Mouse (Mus musculus) midbrain, embryonic 13.5 days (tissue): Measurements from ENCODE around the gene March1. TPM values are rescaled to one million over a fixed set of nuclear protein-coding genes. Genes with fewer than 3 reads are reported as not detected.

Source experiments
- ATAC-seq: fragments of 200-750 bp; cut with Nextera tagmentation; 2 replicates; pipeline ENCODE4 v1.8.0; 2017; ENCODE audit warnings: mild to moderate bottlenecking, moderate TSS enrichment, moderate library complexity
- H3K27ac ChIP-seq: fragments of 300-500 bp; sonication (generic); 2 replicates; pipeline ENCODE4 v1.5.1; 2015; ENCODE audit warnings: inconsistent platforms, mild to moderate bottlenecking, moderate library complexity
- H3K27me3 ChIP-seq: fragments of 300-500 bp; sonication (generic); 2 replicates; pipeline ENCODE4 v1.6.1; 2015; ENCODE audit warnings: mild to moderate bottlenecking, inconsistent platforms
- H3K36me3 ChIP-seq: fragments of 300-500 bp; sonication (generic); 2 replicates; pipeline ENCODE4 v1.6.1; 2015; ENCODE audit warnings: mild to moderate bottlenecking, inconsistent platforms
- H3K4me1 ChIP-seq: fragments of 300-500 bp; sonication (generic); replicated peaks from 2 replicates; pipeline ENCODE4 v1.6.1; 2015; ENCODE audit warnings: inconsistent platforms
- H3K4me2 ChIP-seq: fragments of 300-500 bp; sonication (generic); replicated peaks from 2 replicates; pipeline ENCODE4 v1.6.1; 2015; ENCODE audit warnings: moderate library complexity, mild to moderate bottlenecking, inconsistent platforms
- H3K4me3 ChIP-seq: fragments of 300-500 bp; sonication (generic); replicated peaks from 2 replicates; pipeline ENCODE4 v1.5.1; 2015; ENCODE audit warnings: mild to moderate bottlenecking, inconsistent platforms
- H3K9ac ChIP-seq: fragments of 300-500 bp; sonication (generic); replicated peaks from 2 replicates; pipeline ENCODE4 v1.6.1; 2015; ENCODE audit warnings: mild to moderate bottlenecking, inconsistent platforms
- H3K9me3 ChIP-seq: fragments of 300-500 bp; sonication (generic); 2 replicates; pipeline ENCODE4 v1.6.1; 2016; ENCODE audit warnings: mild to moderate bottlenecking, inconsistent platforms
- WGBS: fragments of 180-500 bp; shearing (Covaris S2); methylation state at CpG from one replicate; pipeline ENCODE4 v1.1.7; 2015; 5-methylcytosine and 5-hydroxymethylcytosine counted together
- polyA plus RNA-seq: library from polyadenylated mRNA; unstranded; fragments of >200 nt; fragmentation: Nextera tagmentation; extraction: Ambion mirVana; gene quantifications from 2 replicates; pipeline ENCODE4 v1.2.1, GENCODE M21; 2015

March1 gene
- polyA plus RNA-seq, 1 experiment from 2014 or later = 29.7 TPM

DNA sequence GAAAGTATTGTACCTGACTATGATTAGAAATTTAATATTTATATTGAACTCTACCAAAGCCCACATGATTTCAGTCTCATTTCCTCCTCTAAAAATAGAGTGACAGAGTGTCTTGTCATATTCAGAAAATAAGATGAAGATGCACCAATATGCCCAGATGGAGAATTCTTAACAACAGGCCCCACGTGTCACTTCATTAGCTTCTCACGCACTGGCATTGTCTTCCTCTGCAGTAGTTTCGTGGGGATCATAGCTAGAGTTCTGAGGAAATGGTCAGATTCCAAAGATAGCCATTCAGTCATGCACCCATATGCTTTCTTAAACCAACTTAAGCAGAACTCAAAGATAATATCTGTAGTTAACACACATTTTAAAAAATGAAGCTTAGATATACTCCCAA is 582.5 kb downstream of the March1 start:
- 90% methylated on average over 3 of the region's 3 CpGs for WGBS
- Histone ChIP-seq H3K9me3 (no peaks in the 10 kb centered on the region), H3K27ac (no peak overlapping the region), H3K9ac (no peak overlapping the region), H3K4me2 (no peak overlapping the region), H3K27me3 (no peaks in the 10 kb centered on the region), H3K4me1 (no peaks in the 10 kb centered on the region), H3K36me3 (no peaks in the 10 kb centered on the region), H3K4me3 (no peak overlapping the region)
- ATAC-seq = no peak

DNA sequence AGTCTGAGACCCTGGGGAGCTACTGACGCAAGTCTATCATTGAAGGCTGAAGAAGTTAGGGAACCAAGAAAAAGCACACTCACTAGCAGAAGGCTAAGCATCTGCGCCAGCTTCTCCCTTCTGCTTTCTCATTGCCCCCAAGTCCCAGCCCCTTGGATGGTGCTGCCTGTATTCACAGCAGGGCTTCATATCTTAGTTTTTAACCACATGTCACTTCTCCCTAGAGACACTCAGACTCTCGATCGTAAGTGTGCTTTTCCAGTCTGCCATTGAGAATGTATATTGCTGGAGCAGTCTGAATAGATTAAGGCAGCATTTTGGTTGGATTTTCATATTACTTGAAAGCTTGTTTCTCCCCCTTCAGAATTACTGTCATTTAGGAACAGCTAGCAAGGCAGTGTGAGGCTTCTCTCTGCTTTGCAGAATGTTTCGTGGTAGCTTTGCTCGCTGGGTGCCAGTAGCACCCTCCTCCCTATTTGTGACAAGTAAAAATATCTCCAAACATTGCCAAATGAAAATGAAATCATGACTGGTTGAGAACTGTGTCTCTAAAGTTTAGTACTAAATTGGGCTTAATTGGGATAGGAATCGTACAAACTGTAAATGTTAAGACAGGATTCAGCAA is 586.2 kb downstream of the March1 start:
- no peaks in the 10 kb centered on the region for H3K27me3 ChIP-seq
- no peak overlapping the region for H3K4me2 ChIP-seq
- no peak overlapping the region for H3K27ac ChIP-seq
- no peaks in the 10 kb centered on the region for H3K9me3 ChIP-seq
- H3K36me3 ChIP-seq = no peaks in the 10 kb centered on the region
- WGBS = 87% methylated on average over 7 of the region's 7 CpGs
- no peaks in the 10 kb centered on the region for H3K4me1 ChIP-seq
- no peak overlapping the region for H3K4me3 ChIP-seq
- ATAC-seq = no peak
- H3K9ac ChIP-seq = no peak overlapping the region

- no peak for ATAC-seq
- no peaks in the 10 kb centered on the region for H3K36me3 ChIP-seq
- H3K9me3 ChIP-seq = no peaks in the 10 kb centered on the region
- H3K9ac ChIP-seq = no peak overlapping the region
- no peaks in the 10 kb centered on the region for H3K27me3 ChIP-seq
- H3K4me2 ChIP-seq = no peak overlapping the region
- 75% methylated on average over 2 of the region's 2 CpGs for WGBS
- H3K4me3 ChIP-seq = no peak overlapping the region
- no peak overlapping the region for H3K27ac ChIP-seq
- H3K4me1 ChIP-seq = no peaks in the 10 kb centered on the region
Observed at GRCm38 (mm10) chr8:66209553-66209952, 591.9 kb downstream of the March1 start.

DNA sequence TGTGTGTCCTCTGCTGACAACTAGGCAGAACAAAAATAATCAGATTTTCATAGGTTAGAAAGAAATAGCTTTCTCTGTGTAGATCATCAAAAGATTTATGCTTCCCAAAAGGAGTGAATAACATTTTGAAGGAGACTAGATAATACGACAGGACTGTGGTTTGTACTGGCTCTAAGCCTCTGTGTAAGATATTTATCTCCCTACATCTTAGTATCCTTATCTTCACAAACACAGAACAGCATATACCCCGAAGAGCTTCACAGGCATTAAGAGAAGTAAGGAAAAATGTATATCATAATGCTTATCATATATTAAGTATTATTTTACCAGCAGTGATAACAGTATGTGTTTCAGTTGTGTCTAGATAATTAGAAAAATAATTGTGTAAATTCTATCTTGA is 592.6 kb downstream of the March1 start:
- Histone ChIP-seq H3K36me3 (no peaks in the 10 kb centered on the region), H3K4me3 (no peak overlapping the region), H3K9me3 (no peaks in the 10 kb centered on the region), H3K27me3 (no peaks in the 10 kb centered on the region), H3K9ac (no peak overlapping the region), H3K4me2 (no peak overlapping the region), H3K27ac (no peak overlapping the region), H3K4me1 (no peaks in the 10 kb centered on the region)
- no peak for ATAC-seq
- WGBS = 83% methylated on average over 2 of the region's 2 CpGs

DNA sequence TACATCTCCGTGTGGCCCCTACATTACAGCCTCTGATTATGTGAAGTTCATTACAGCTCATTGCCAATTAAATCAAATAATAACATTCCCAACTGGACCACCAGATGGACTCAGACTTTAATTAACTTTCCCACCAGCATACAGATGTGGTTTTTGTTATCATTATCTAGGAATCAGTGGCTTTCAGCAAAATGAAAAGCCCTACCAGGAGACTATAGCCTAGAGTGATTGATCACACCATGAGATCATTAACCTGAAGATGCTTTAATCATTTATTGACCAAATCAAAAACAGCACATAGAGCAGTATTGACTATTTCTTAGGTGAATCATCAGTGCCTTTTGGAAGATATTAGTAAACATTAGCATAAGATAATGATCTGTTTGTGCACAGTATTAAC is 602.3 kb downstream of the March1 start:
- no peaks in the 10 kb centered on the region for H3K27me3 ChIP-seq
- H3K9ac ChIP-seq = no peak overlapping the region
- no peaks in the 10 kb centered on the region for H3K36me3 ChIP-seq
- no peak overlapping the region for H3K4me3 ChIP-seq
- 61% methylated on average over 1 of the region's 1 CpGs for WGBS
- H3K4me1 ChIP-seq = no peaks in the 10 kb centered on the region
- no peaks in the 10 kb centered on the region for H3K9me3 ChIP-seq
- H3K27ac ChIP-seq = no peak overlapping the region
- no peak overlapping the region for H3K4me2 ChIP-seq
- ATAC-seq = no peak

- 83% methylated on average over 2 of the region's 2 CpGs for WGBS
- ATAC-seq = no peak
- no peaks in the 10 kb centered on the region for H3K9me3 ChIP-seq
- no peak overlapping the region for H3K4me3 ChIP-seq
- H3K27me3 ChIP-seq = no peaks in the 10 kb centered on the region
- no peaks in the 10 kb centered on the region for H3K36me3 ChIP-seq
- H3K9ac ChIP-seq = no peak overlapping the region
- no peak overlapping the region for H3K4me2 ChIP-seq
- H3K27ac ChIP-seq = no peak overlapping the region
- no peaks in the 10 kb centered on the region for H3K4me1 ChIP-seq
Observed at GRCm38 (mm10) chr8:66229931-66230330, 612.2 kb downstream of the March1 start.

- H3K27me3 ChIP-seq = no peaks in the 10 kb centered on the region
- 70% methylated on average over 4 of the region's 4 CpGs for WGBS
- H3K4me1 ChIP-seq = no peaks in the 10 kb centered on the region
- H3K4me3 ChIP-seq = no peak overlapping the region
- no peaks in the 10 kb centered on the region for H3K36me3 ChIP-seq
- no peak overlapping the region for H3K4me2 ChIP-seq
- no peak for ATAC-seq
- H3K9me3 ChIP-seq = no peaks in the 10 kb centered on the region
- H3K27ac ChIP-seq = no peak overlapping the region
- no peak overlapping the region for H3K9ac ChIP-seq
Observed at GRCm38 (mm10) chr8:66269546-66269945, 651.8 kb downstream of the March1 start.

DNA sequence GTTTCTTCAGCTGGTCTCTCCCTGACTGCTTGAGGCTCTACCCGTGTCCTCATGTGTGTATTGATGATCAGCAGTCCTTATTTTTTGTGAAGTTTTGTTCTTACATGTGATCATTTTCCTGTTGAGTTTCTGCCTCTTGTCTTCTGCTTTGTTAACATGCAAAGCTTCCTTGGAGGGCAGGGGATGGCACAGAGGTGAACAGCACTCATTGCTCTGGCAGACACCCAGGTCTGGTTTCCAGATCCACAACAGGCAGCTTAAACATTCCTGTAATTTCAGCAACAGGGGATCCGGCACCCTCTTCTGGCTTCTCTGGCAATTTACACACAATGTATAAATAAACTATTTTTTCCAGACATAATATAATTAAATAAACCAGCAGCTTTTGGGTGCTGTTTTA is 652.4 kb downstream of the March1 start:
- WGBS = 81% methylated on average over 2 of the region's 2 CpGs
- no peaks in the 10 kb centered on the region for H3K9me3 ChIP-seq
- no peaks in the 10 kb centered on the region for H3K27me3 ChIP-seq
- ATAC-seq = no peak
- no peak overlapping the region for H3K27ac ChIP-seq
- no peaks in the 10 kb centered on the region for H3K4me1 ChIP-seq
- H3K9ac ChIP-seq = no peak overlapping the region
- no peak overlapping the region for H3K4me2 ChIP-seq
- no peak overlapping the region for H3K4me3 ChIP-seq
- H3K36me3 ChIP-seq = no peaks in the 10 kb centered on the region

DNA sequence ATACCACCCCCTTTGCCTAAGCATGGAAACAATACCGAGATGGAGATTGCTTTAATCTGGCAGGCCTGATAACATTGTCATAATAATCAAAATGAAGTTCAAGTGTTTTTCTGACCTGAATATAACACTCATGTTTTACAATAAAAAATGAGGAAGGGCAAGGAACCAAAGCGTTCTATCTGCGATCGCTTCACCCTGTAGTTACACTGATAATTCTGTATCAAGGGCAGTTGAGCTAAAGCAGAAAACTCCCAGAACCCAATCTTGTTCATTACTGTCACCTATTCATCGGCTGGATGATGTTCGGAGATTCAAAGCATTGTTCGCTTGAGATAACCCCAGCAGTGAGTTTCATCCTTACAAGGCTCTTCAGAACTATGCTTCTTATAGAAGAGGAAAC is 700.1 kb downstream of the March1 start:
- WGBS = 81% methylated on average over 7 of the region's 7 CpGs
- no peak for ATAC-seq

GRCm38 (mm10) chr8:66323045-66323807 is 705.5 kb downstream of the March1 start:
- H3K4me1 ChIP-seq = no peaks in the 10 kb centered on the region
- WGBS = 66% methylated on average over 4 of the region's 4 CpGs

More for the DNA sequence above, 700.1 kb downstream of the March1 start:
- Histone ChIP-seq H3K27me3 (no peaks in the 10 kb centered on the region), H3K4me3 (no peak overlapping the region), H3K27ac (no peak overlapping the region), H3K9ac (no peak overlapping the region), H3K4me2 (no peak overlapping the region), H3K36me3 (no peaks in the 10 kb centered on the region), H3K9me3 (no peaks in the 10 kb centered on the region), H3K4me1 (no peaks in the 10 kb centered on the region)

GRCm38 (mm10) chr8:66326396-66326795 is 708.7 kb downstream of the March1 start:
- Histone ChIP-seq H3K9ac (no peak overlapping the region), H3K4me1 (no peaks in the 10 kb centered on the region), H3K9me3 (no peaks in the 10 kb centered on the region), H3K27me3 (no peaks in the 10 kb centered on the region), H3K27ac (no peak overlapping the region), H3K4me2 (no peak overlapping the region), H3K36me3 (no peaks in the 10 kb centered on the region), H3K4me3 (no peak overlapping the region)
- ATAC-seq = no peak

More at GRCm38 (mm10) chr8:66323045-66323807, 705.5 kb downstream of the March1 start:
- H3K4me3 ChIP-seq = no peak overlapping the region
- H3K9ac ChIP-seq = no peak overlapping the region
- H3K36me3 ChIP-seq = no peaks in the 10 kb centered on the region
- ATAC-seq = no peak
- no peak overlapping the region for H3K27ac ChIP-seq
- H3K27me3 ChIP-seq = no peaks in the 10 kb centered on the region
- no peak overlapping the region for H3K4me2 ChIP-seq
- no peaks in the 10 kb centered on the region for H3K9me3 ChIP-seq

DNA sequence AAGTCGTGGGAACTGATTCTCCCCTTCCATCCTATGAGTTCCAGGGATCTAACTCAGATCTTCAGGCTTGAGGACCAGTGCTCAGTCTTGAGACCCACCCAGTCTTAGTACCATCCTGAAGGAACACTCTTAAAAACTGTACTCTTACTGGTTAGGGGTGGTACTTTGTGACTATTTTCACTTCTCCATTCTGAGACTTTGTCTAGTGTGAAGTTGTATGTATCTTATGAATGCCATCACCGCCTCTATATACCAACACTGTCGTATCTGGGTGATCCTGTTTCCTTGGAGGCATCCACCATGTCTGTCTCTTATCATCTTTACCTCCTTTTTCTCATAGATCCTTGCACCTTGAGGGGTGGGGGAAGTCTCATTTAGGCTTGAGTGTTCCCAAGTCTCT is 714.5 kb downstream of the March1 start:
- H3K9ac ChIP-seq = no peak overlapping the region
- no peaks in the 10 kb centered on the region for H3K36me3 ChIP-seq
- no peak overlapping the region for H3K4me3 ChIP-seq
- H3K4me1 ChIP-seq = no peaks in the 10 kb centered on the region
- ATAC-seq = no peak
- H3K27ac ChIP-seq = no peak overlapping the region
- no peaks in the 10 kb centered on the region for H3K9me3 ChIP-seq
- no peaks in the 10 kb centered on the region for H3K27me3 ChIP-seq
- 91% methylated on average over 3 of the region's 3 CpGs for WGBS
- H3K4me2 ChIP-seq = no peak overlapping the region

DNA sequence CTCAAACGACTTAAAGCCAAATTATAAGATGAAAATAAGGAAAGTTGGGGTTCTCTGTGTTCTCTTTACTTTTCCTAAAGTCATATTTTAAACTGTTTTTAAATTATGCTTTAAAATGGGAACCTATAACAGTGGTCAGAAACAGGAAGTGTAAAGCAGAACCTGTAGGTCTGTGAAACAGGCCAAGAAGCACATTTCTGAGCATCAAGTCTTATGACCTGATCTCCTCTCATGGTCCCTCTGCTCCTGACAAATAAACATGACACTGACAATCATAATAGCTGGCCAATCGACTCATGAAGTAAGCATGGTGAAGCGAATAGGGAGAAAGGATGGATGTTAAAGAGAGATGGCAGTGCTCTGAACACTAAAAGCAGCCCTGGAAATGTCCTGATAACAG is 716.6 kb downstream of the March1 start:
- Histone ChIP-seq H3K9ac (no peak overlapping the region), H3K36me3 (no peaks in the 10 kb centered on the region), H3K4me2 (no peak overlapping the region), H3K4me3 (no peak overlapping the region), H3K27me3 (no peaks in the 10 kb centered on the region), H3K9me3 (no peaks in the 10 kb centered on the region), H3K4me1 (no peaks in the 10 kb centered on the region), H3K27ac (no peak overlapping the region)
- 78% methylated on average over 3 of the region's 3 CpGs for WGBS
- no peak for ATAC-seq
